Mouse (Mus musculus): ENCODE data around the gene Cdh4. TPM values are rescaled to one million over a fixed set of nuclear protein-coding genes. Genes with fewer than 3 reads are reported as not detected.

Cdh4 gene
- polyA plus RNA-seq, 1 experiment from 2014 or later: 26.1 TPM

DNA sequence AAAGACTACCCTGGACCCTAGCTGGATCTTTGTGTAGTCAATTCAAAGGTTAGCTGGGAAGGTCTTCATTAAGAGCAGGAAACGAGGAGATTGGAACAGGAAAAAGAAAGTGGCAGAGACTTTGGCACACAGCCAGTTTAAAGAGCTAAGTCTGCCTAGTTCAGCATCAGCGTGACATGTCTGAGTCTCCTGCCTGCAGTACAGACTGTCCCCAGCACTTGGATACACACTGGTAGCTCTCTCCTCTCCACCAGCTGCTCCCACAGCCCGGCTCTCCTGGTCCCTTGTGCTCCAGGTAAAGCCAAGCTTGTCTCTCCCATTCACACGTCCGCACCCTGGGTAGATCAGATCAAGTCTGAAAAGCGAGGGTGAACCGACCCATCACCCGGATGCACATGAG, 255.4 kb downstream of the Cdh4 start:
- Histone ChIP-seq H3K9ac (no peak overlapping the region), H3K36me3 (no peaks in the 10 kb centered on the region), H3K27ac (no peak overlapping the region), H3K4me1 (peaks cover 21% of the 10 kb centered on the region), H3K4me3 (no peak overlapping the region), H3K4me2 (replicated peaks) (no peak overlapping the region), H3K27me3 (peaks cover 5% of the 10 kb centered on the region; the same call in 1 of the 2 replicates), H3K9me3 (replicated peaks) (no peaks in the 10 kb centered on the region)
- 77% methylated on average over 8 of the region's 8 CpGs for WGBS
- ATAC-seq (ENCODE audit: low FRiP score): no peak

DNA sequence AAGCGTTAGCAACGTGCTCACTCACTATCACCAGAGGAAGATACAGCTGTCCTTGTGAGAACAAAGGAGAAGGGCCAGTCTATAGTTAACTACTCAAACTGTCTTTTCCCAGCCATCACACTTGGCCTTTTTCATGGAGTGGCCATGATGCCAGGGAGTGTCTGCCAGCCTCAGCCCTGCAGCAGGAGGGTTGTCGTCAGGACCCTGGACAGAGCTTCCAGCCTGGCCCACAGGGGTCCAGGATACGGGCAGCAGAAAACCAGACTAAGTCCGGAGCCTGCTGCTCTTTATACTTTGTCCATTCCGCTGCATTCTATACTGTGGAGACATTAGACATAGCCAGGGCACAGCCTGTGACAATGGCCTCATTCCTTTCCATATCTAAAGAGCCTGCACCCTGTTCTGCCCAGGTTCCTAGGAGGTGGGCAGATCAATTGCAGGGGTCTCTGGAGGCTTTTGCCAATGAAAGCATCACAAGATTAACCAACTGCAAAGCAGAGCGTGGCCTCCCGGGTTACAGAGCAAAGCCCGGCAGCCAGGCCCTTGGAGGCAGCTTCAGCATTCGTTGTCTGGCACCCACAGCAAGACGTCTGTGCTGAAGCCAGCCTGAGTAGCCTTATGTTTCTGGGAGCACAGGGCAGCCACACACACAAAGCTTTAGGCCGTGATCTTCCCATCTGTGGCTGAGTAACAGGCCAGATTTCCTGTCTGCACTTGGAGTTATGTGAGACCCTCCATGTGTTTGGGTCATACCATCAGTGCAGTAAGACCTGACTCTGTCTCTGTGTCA, 256.2 kb downstream of the Cdh4 start:
- Histone ChIP-seq H3K9me3 (replicated peaks) (no peaks in the 10 kb centered on the region), H3K9ac (no peak overlapping the region), H3K4me2 (replicated peaks) (no peak overlapping the region), H3K27me3 (0 out of 2 replicates have a peak, but pooled peaks cover 5% of the 10 kb centered on the region), H3K27ac (no peak overlapping the region), H3K36me3 (no peaks in the 10 kb centered on the region), H3K4me3 (no peak overlapping the region), H3K4me1 (peaks cover 21% of the 10 kb centered on the region)
- ATAC-seq (ENCODE audit: low FRiP score): no peak
- 50% methylated on average over 12 of the region's 12 CpGs for WGBS

DNA sequence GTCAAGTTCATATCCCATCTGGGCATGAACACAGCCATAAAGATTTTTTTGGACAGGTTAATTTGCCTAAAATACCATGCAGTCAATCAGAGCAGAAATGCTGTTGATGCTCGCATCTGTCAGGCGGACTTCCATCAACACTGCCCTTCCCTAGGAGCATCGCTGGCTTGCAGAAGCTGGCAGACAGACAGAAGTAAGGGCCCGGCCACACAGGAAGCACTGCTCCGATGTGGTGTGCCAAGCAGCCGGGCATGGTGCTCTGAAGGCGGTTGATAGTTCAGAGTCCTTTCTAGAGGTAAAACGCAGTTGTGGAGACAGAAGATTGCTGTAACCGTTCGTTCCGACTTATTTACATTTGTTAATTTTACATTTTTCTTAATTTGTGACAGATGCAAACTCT, 262.8 kb downstream of the Cdh4 start:
- H3K27ac ChIP-seq: no peak overlapping the region
- no peaks in the 10 kb centered on the region for H3K9me3 ChIP-seq (replicated peaks)
- H3K9ac ChIP-seq: no peak overlapping the region
- H3K4me1 ChIP-seq: 0 out of 2 replicates have a peak, but pooled peaks cover 6% of the 10 kb centered on the region
- no peak for ATAC-seq (ENCODE audit: low FRiP score)
- no peak overlapping the region for H3K4me2 ChIP-seq (replicated peaks)
- WGBS: 86% methylated on average over 11 of the region's 11 CpGs
- H3K27me3 ChIP-seq: no peaks in the 10 kb centered on the region
- no peak overlapping the region for H3K4me3 ChIP-seq
- H3K36me3 ChIP-seq: no peaks in the 10 kb centered on the region

DNA sequence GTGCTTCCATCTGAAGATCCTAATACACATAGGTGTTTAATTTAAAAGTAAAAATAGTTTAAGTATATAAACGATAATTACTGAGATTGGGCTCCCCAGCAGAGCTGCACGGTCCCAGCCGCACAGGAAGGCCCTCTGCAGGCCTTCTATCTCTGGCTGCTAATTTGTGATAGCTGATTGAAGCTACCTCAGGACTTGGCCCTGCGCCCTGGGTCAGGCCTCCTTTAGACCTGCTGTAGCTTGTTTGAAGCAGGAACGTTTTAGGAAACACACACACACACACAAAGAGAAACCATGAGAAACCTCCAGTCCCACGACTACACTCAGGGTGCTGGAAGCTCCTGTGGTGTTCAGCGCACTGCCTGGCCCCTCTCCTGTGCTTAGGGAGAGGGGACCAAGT, 263.2 kb downstream of the Cdh4 start:
- no peak overlapping the region for H3K27ac ChIP-seq
- no peak overlapping the region for H3K4me2 ChIP-seq (replicated peaks)
- no peaks in the 10 kb centered on the region for H3K27me3 ChIP-seq
- no peaks in the 10 kb centered on the region for H3K9me3 ChIP-seq (replicated peaks)
- no peak overlapping the region for H3K4me3 ChIP-seq
- ATAC-seq (ENCODE audit: low FRiP score): no peak
- WGBS: 84% methylated on average over 7 of the region's 7 CpGs
- H3K4me1 ChIP-seq: 0 out of 2 replicates have a peak, but pooled peaks cover 6% of the 10 kb centered on the region
- no peaks in the 10 kb centered on the region for H3K36me3 ChIP-seq
- no peak overlapping the region for H3K9ac ChIP-seq

DNA sequence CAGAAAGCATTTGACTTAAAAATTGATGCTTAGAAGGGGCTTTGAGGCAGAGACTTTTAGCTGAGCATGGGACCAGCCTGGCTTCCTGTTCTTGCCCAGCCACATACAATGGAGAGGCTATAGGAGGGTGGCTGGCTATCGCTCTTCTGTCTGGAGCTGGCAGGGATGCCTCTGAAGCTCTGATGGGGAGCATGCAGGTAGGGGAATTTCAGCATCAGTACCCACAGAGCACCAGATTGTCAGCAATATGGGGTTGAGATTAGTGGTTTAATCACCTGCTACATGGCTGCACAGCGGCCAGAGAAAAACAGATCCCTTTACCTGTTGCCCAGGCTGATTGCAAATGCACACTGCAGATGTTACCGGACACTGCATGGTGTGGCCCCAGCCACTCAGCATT, 264.4 kb downstream of the Cdh4 start:
- WGBS: 85% methylated on average over 3 of the region's 3 CpGs
- H3K27me3 ChIP-seq: no peaks in the 10 kb centered on the region
- H3K36me3 ChIP-seq: no peaks in the 10 kb centered on the region
- no peak overlapping the region for H3K27ac ChIP-seq
- H3K4me1 ChIP-seq: peaks cover 6% of the 10 kb centered on the region; the same call in 1 of the 2 replicates
- no peaks in the 10 kb centered on the region for H3K9me3 ChIP-seq (replicated peaks)
- no peak overlapping the region for H3K9ac ChIP-seq
- H3K4me3 ChIP-seq: no peak overlapping the region
- no peak for ATAC-seq (ENCODE audit: low FRiP score)
- H3K4me2 ChIP-seq (replicated peaks): no peak overlapping the region

DNA sequence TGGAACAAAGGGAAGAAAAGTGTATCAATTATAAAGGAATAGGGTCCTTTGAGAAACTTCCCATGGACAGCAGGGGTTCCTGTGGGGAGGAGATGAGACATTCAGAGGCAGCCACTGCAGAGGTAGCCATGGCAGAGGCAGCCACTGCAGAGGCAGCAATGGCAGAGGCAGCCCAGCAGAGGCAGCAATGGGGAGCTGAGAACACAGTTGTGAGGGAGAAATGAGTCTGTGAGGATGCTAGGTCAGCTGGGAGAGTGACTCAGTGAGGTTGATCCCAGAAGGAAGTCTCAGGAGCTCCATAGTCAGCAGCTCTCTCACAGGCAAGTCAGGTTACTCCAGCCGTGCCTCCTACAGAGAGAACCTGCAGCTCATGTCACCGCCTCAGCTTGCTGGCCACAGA, 266.9 kb downstream of the Cdh4 start:
- Histone ChIP-seq H3K27me3 (no peaks in the 10 kb centered on the region), H3K9me3 (replicated peaks) (no peaks in the 10 kb centered on the region), H3K4me3 (no peak overlapping the region), H3K4me1 (peaks cover 17% of the 10 kb centered on the region; the same call in 1 of the 2 replicates), H3K4me2 (replicated peaks) (no peak overlapping the region), H3K27ac (no peak overlapping the region), H3K9ac (no peak overlapping the region), H3K36me3 (no peaks in the 10 kb centered on the region)
- no peak for ATAC-seq (ENCODE audit: low FRiP score)
- 82% methylated on average over 2 of the region's 2 CpGs for WGBS

DNA sequence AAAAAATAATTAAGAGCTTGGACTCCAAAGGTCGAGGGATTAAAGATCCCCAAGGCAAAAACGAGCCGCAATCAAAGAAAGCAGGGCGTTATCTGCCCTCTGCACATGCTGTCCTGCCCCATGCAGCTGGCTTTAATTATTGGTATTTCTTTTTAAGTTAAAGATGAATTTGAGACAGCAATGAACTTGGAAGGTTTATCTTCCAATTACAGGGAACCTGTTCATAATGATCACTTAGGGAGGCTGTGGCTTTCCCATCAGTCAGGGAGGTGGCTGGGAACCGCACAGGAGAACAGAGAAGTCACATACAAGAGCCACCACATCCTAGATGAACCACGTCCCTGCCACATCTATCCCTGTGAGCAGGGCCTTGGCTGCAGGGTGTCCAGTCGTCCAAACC, 270.5 kb downstream of the Cdh4 start:
- Histone ChIP-seq H3K27ac (no peak overlapping the region), H3K9ac (no peak overlapping the region), H3K4me2 (replicated peaks) (no peak overlapping the region), H3K4me3 (no peak overlapping the region), H3K9me3 (replicated peaks) (no peaks in the 10 kb centered on the region), H3K4me1 (peaks cover 18% of the 10 kb centered on the region; the same call in 1 of the 2 replicates), H3K27me3 (0 out of 2 replicates have a peak, but pooled peaks cover 3% of the 10 kb centered on the region), H3K36me3 (no peaks in the 10 kb centered on the region)
- ATAC-seq (ENCODE audit: low FRiP score): no peak
- WGBS: 69% methylated on average over 7 of the region's 7 CpGs

DNA sequence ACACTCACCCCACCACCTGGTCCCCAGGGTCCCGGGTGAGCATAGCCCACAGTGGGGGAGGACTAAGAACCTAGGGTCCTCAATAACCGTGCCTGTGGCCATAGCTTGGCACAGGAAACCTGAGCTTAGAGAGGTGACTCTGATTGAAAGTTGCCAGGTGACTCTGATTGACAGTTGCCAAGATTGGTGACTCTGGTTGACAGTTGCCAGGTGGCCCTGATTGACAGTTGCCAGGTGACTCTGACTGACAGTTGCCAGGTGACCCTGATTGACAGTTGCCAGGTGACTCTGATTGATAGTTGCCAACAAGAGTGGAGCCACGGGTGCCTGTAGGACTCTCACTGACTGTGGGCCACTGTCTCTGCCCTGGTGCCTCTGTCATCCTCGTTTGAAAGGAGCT, 271.1 kb downstream of the Cdh4 start:
- no peak overlapping the region for H3K9ac ChIP-seq
- no peak overlapping the region for H3K4me3 ChIP-seq
- no peak for ATAC-seq (ENCODE audit: low FRiP score)
- peaks cover 18% of the 10 kb centered on the region; the same call in 1 of the 2 replicates for H3K4me1 ChIP-seq
- H3K27ac ChIP-seq: no peak overlapping the region
- H3K36me3 ChIP-seq: no peaks in the 10 kb centered on the region
- 83% methylated on average over 4 of the region's 4 CpGs for WGBS
- H3K4me2 ChIP-seq (replicated peaks): no peak overlapping the region
- no peaks in the 10 kb centered on the region for H3K9me3 ChIP-seq (replicated peaks)
- 0 out of 2 replicates have a peak, but pooled peaks cover 3% of the 10 kb centered on the region for H3K27me3 ChIP-seq

DNA sequence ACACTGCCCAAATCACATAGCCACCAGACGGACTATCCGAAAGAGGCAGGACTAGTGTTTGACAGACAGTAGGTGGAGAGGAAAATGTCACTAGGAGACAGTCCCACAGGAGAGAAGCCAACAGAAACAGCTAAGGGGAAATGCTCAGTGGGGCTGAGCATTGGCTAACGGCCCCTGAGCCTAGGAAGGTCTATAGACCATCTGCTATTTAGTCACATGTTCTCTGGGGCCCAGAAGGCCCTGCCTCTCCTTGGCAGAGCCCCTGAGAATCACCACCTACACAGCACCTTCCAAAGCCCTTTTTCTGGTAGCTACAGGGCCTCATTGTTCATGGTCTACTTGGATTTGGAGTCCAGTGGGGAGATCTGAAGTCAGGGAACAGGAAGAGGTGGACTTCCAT, 271.9 kb downstream of the Cdh4 start:
- 73% methylated on average over 3 of the region's 3 CpGs for WGBS

DNA sequence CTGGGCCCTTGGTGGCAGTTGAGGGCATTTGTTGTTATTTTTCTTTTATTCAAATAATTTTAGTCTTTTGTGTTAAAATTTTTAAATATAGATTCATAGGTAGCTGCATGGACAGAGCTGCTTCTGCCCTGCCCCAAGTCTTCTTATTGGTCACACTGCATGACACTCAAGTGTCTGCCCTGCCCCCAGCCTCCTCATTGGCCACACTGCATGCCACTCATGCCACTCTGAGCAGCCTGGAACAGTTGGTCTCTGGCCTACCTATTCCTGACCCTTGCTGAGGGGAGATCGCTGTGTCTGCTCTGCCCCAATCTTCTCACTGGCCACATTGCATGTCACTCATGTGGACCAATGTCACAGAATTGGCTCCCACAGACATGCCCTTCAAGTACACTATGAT, 273.1 kb downstream of the Cdh4 start:
- Histone ChIP-seq H3K9me3 (replicated peaks) (no peaks in the 10 kb centered on the region), H3K4me2 (replicated peaks) (no peak overlapping the region), H3K9ac (no peak overlapping the region), H3K4me1 (peaks cover 19% of the 10 kb centered on the region), H3K27ac (no peak overlapping the region), H3K4me3 (no peak overlapping the region), H3K36me3 (no peaks in the 10 kb centered on the region), H3K27me3 (0 out of 2 replicates have a peak, but pooled peaks cover 3% of the 10 kb centered on the region)
- WGBS: 95% methylated on average over 1 of the region's 1 CpGs
- no peak for ATAC-seq (ENCODE audit: low FRiP score)

More for the DNA sequence above, 271.9 kb downstream of the Cdh4 start:
- H3K9ac ChIP-seq: no peak overlapping the region
- 0 out of 2 replicates have a peak, but pooled peaks cover 3% of the 10 kb centered on the region for H3K27me3 ChIP-seq
- H3K27ac ChIP-seq: no peak overlapping the region
- no peaks in the 10 kb centered on the region for H3K9me3 ChIP-seq (replicated peaks)
- peaks cover 18% of the 10 kb centered on the region; the same call in 1 of the 2 replicates for H3K4me1 ChIP-seq
- H3K4me2 ChIP-seq (replicated peaks): no peak overlapping the region
- H3K4me3 ChIP-seq: no peak overlapping the region
- ATAC-seq (ENCODE audit: low FRiP score): no peak
- H3K36me3 ChIP-seq: no peaks in the 10 kb centered on the region

DNA sequence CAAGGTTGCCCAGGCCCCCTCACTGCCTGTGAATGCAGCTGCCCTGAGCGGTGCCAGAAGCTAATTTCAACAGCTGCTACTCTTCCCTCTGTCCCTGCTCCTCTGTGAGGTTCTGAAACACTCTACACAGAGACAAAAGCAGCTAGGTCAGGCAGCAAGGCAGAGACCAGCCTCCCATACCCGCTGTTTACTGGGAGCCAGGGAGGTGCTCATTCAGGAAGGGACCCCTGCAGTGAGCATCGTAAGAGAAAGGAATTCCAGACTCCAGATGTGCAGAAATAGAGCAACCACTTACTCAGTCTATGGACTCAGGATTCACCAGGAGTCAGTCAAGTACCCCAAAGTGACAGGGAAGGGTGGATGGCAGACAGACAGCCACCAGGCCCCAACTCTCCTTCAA, 278.1 kb downstream of the Cdh4 start:
- Histone ChIP-seq H3K4me3 (no peak overlapping the region), H3K4me2 (replicated peaks) (no peak overlapping the region), H3K27me3 (0 out of 2 replicates have a peak, but pooled peaks cover 3% of the 10 kb centered on the region), H3K9ac (no peak overlapping the region), H3K4me1 (peaks cover 11% of the 10 kb centered on the region), H3K9me3 (replicated peaks) (no peaks in the 10 kb centered on the region), H3K27ac (no peak overlapping the region), H3K36me3 (no peaks in the 10 kb centered on the region)
- no peak for ATAC-seq (ENCODE audit: low FRiP score)
- 25% methylated on average over 3 of the region's 3 CpGs for WGBS

DNA sequence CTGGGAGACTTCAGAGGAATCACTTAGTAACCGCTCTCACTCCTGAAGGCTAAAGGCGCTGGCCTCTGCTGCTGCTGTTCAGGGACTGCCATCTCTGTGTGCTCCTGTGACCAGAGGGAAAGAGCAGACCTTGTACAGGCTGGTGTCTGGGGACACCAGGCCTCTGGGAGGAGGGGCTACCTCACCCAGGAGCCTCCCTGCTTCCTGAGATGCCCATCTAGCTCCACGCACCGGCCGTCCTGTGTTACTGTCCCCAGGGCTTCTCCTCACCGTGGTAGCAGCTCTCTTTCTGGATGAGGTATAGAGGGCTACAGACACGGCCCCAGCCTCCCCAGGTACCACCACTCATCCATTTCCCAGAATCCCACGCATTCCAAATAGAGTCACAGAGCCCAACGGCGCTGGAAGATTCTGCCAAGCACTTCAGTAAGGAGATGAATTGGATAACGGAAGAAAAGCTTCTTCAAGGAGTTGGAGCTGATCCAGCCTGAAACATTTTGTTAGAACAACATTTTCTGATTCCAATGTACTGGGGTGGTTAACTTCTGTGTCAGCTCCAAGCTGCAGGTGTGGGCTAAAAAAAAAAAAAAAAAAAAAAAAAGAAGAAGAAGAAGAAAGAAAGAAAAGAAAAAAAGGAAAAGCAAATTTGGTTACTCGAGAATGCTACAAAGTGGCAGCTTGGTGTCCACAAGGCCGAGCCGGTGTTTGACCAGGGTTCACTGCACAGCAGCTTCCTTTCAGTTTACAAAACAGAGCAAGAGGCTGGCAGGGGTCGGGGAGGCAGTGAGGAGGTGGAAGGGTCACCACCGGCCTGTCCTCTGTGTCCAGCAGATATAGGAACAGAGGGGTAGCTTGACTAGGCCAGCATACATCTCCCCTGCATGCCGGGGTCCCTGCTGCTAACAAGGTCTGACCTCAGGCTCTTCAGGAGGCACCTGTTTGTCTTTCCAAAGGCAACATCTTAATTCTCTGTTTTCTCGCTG, 279.6 kb downstream of the Cdh4 start:
- no peak for ATAC-seq (ENCODE audit: low FRiP score)
- Histone ChIP-seq H3K4me3 (no peak overlapping the region), H3K9me3 (replicated peaks) (no peaks in the 10 kb centered on the region), H3K36me3 (no peaks in the 10 kb centered on the region), H3K27ac (no peak overlapping the region), H3K4me2 (replicated peaks) (no peak overlapping the region), H3K9ac (no peak overlapping the region), H3K4me1 (peaks cover 14% of the 10 kb centered on the region), H3K27me3 (no peaks in the 10 kb centered on the region)
- 46% methylated on average over 18 of the region's 18 CpGs for WGBS

Data from hindbrain, embryonic 12.5 days (tissue).